Mouse (Mus musculus) midbrain, embryonic 13.5 days (tissue): ENCODE measurements at regions not wholly inside any gene's neighbourhood (a gene's known extent, or its start where the extent isn't known, plus 50 kb on each side); places are given as distances from the start of the nearest gene placed in this dataset.

Source experiments
- ATAC-seq: fragments of 200-750 bp; cut with Nextera tagmentation; 2 replicates; pipeline ENCODE4 v1.8.0; 2017; ENCODE audit warnings: mild to moderate bottlenecking, moderate TSS enrichment, moderate library complexity
- H3K27ac ChIP-seq: fragments of 300-500 bp; sonication (generic); 2 replicates; pipeline ENCODE4 v1.5.1; 2015; ENCODE audit warnings: inconsistent platforms, mild to moderate bottlenecking, moderate library complexity
- H3K27me3 ChIP-seq: fragments of 300-500 bp; sonication (generic); 2 replicates; pipeline ENCODE4 v1.6.1; 2015; ENCODE audit warnings: mild to moderate bottlenecking, inconsistent platforms
- H3K36me3 ChIP-seq: fragments of 300-500 bp; sonication (generic); 2 replicates; pipeline ENCODE4 v1.6.1; 2015; ENCODE audit warnings: mild to moderate bottlenecking, inconsistent platforms
- H3K4me1 ChIP-seq: fragments of 300-500 bp; sonication (generic); replicated peaks from 2 replicates; pipeline ENCODE4 v1.6.1; 2015; ENCODE audit warnings: inconsistent platforms
- H3K4me2 ChIP-seq: fragments of 300-500 bp; sonication (generic); replicated peaks from 2 replicates; pipeline ENCODE4 v1.6.1; 2015; ENCODE audit warnings: moderate library complexity, mild to moderate bottlenecking, inconsistent platforms
- H3K4me3 ChIP-seq: fragments of 300-500 bp; sonication (generic); replicated peaks from 2 replicates; pipeline ENCODE4 v1.5.1; 2015; ENCODE audit warnings: mild to moderate bottlenecking, inconsistent platforms
- H3K9ac ChIP-seq: fragments of 300-500 bp; sonication (generic); replicated peaks from 2 replicates; pipeline ENCODE4 v1.6.1; 2015; ENCODE audit warnings: mild to moderate bottlenecking, inconsistent platforms
- H3K9me3 ChIP-seq: fragments of 300-500 bp; sonication (generic); 2 replicates; pipeline ENCODE4 v1.6.1; 2016; ENCODE audit warnings: mild to moderate bottlenecking, inconsistent platforms
- WGBS: fragments of 180-500 bp; shearing (Covaris S2); methylation state at CpG from one replicate; pipeline ENCODE4 v1.1.7; 2015; 5-methylcytosine and 5-hydroxymethylcytosine counted together

- H3K9me3 ChIP-seq, result no peaks in the 10 kb centered on the region
- no peaks in the 10 kb centered on the region for H3K27me3 ChIP-seq
- H3K9ac ChIP-seq, result no peak overlapping the region
- H3K27ac ChIP-seq, result no peak overlapping the region
- H3K4me3 ChIP-seq, result no peak overlapping the region
- H3K36me3 ChIP-seq, result no peaks in the 10 kb centered on the region
- H3K4me1 ChIP-seq, result peaks cover 7% of the 10 kb centered on the region
- H3K4me2 ChIP-seq, result no peak overlapping the region
- ATAC-seq, result no peak
Observed at GRCm38 (mm10) chr17:72993134-72993533, 75.0 kb downstream of the Lbh start.

- H3K4me1 ChIP-seq, result peaks cover 7% of the 10 kb centered on the region
- WGBS, result 58% methylated on average over 7 of the region's 7 CpGs
- H3K36me3 ChIP-seq, result no peaks in the 10 kb centered on the region
- H3K9me3 ChIP-seq, result no peaks in the 10 kb centered on the region
- no peaks in the 10 kb centered on the region for H3K27me3 ChIP-seq
- no peak overlapping the region for H3K4me2 ChIP-seq
- no peak overlapping the region for H3K27ac ChIP-seq
- H3K4me3 ChIP-seq, result no peak overlapping the region
- no peak for ATAC-seq
- H3K9ac ChIP-seq, result no peak overlapping the region
Observed at GRCm38 (mm10) chr17:72993626-72994025, 75.5 kb downstream of the Lbh start.

- Histone ChIP-seq H3K9me3 (no peaks in the 10 kb centered on the region), H3K36me3 (no peaks in the 10 kb centered on the region), H3K4me2 (no peak overlapping the region), H3K9ac (no peak overlapping the region), H3K4me1 (peaks cover 7% of the 10 kb centered on the region), H3K4me3 (no peak overlapping the region), H3K27me3 (no peaks in the 10 kb centered on the region), H3K27ac (no peak overlapping the region)
- no peak for ATAC-seq
- 81% methylated on average over 7 of the region's 7 CpGs for WGBS
Observed at GRCm38 (mm10) chr17:72996539-72996938, 78.4 kb downstream of the Lbh start.

- Histone ChIP-seq H3K4me2 (no peak overlapping the region), H3K9me3 (no peaks in the 10 kb centered on the region), H3K9ac (no peak overlapping the region), H3K27ac (no peak overlapping the region), H3K4me3 (no peak overlapping the region), H3K4me1 (peaks cover 7% of the 10 kb centered on the region), H3K27me3 (no peaks in the 10 kb centered on the region), H3K36me3 (no peaks in the 10 kb centered on the region)
- WGBS, result 21% methylated on average over 5 of the region's 5 CpGs
- ATAC-seq, result 0 out of 2 replicates have a peak, but pooled peaks have one; percentile 30
Observed at GRCm38 (mm10) chr17:72997301-72997921, 79.3 kb downstream of the Lbh start.

- no peaks in the 10 kb centered on the region for H3K27me3 ChIP-seq
- H3K4me1 ChIP-seq, result no peaks in the 10 kb centered on the region
- no peak overlapping the region for H3K4me3 ChIP-seq
- no peak overlapping the region for H3K9ac ChIP-seq
- H3K4me2 ChIP-seq, result no peak overlapping the region
- no peak for ATAC-seq
- H3K27ac ChIP-seq, result no peak overlapping the region
- no peaks in the 10 kb centered on the region for H3K36me3 ChIP-seq
- WGBS, result 93% methylated on average over 9 of the region's 9 CpGs
- no peaks in the 10 kb centered on the region for H3K9me3 ChIP-seq
Observed at GRCm38 (mm10) chr17:73005100-73005499, 87.0 kb downstream of the Lbh start.

GRCm38 (mm10) chr17:73008901-73009300 is 90.8 kb downstream of the Lbh start:
- H3K4me3 ChIP-seq, result no peak overlapping the region
- peaks cover 4% of the 10 kb centered on the region; the same call in 1 of the 2 replicates for H3K4me1 ChIP-seq
- no peak overlapping the region for H3K27ac ChIP-seq
- no peaks in the 10 kb centered on the region for H3K36me3 ChIP-seq
- no peak for ATAC-seq
- H3K27me3 ChIP-seq, result no peaks in the 10 kb centered on the region
- no peaks in the 10 kb centered on the region for H3K9me3 ChIP-seq
- no peak overlapping the region for H3K9ac ChIP-seq
- WGBS, result 61% methylated on average over 4 of the region's 4 CpGs
- no peak overlapping the region for H3K4me2 ChIP-seq

- Histone ChIP-seq H3K4me1 (peaks cover 7% of the 10 kb centered on the region; the same call in 1 of the 2 replicates), H3K27me3 (no peaks in the 10 kb centered on the region), H3K4me3 (no peak overlapping the region), H3K4me2 (no peak overlapping the region), H3K27ac (no peak overlapping the region), H3K36me3 (no peaks in the 10 kb centered on the region), H3K9ac (no peak overlapping the region), H3K9me3 (no peaks in the 10 kb centered on the region)
- no peak for ATAC-seq
- 91% methylated on average over 4 of the region's 4 CpGs for WGBS
Observed at GRCm38 (mm10) chr17:73009962-73010361, 91.9 kb downstream of the Lbh start.

GRCm38 (mm10) chr17:73012356-73012755 is 94.3 kb downstream of the Lbh start:
- no peak for ATAC-seq
- WGBS, result 43% methylated on average over 6 of the region's 6 CpGs
- Histone ChIP-seq H3K9me3 (no peaks in the 10 kb centered on the region), H3K27ac (no peak overlapping the region), H3K36me3 (no peaks in the 10 kb centered on the region), H3K4me3 (no peak overlapping the region), H3K4me2 (no peak overlapping the region), H3K27me3 (no peaks in the 10 kb centered on the region), H3K9ac (no peak overlapping the region), H3K4me1 (peaks cover 7% of the 10 kb centered on the region; the same call in 1 of the 2 replicates)

GRCm38 (mm10) chr17:73012954-73013353 is 94.8 kb upstream of the Lclat1 start:
- H3K27ac ChIP-seq, result no peak overlapping the region
- 68% methylated on average over 5 of the region's 5 CpGs for WGBS
- no peak for ATAC-seq
- no peaks in the 10 kb centered on the region for H3K36me3 ChIP-seq
- H3K9me3 ChIP-seq, result no peaks in the 10 kb centered on the region
- no peak overlapping the region for H3K9ac ChIP-seq
- no peaks in the 10 kb centered on the region for H3K27me3 ChIP-seq
- H3K4me3 ChIP-seq, result no peak overlapping the region
- no peak overlapping the region for H3K4me2 ChIP-seq
- H3K4me1 ChIP-seq, result peaks cover 7% of the 10 kb centered on the region; the same call in 1 of the 2 replicates

- ATAC-seq, result peak; percentile 24; the same call in 1 of the 2 replicates
- 59% methylated on average over 9 of the region's 9 CpGs for WGBS
- no peak overlapping the region for H3K4me3 ChIP-seq
Observed at GRCm38 (mm10) chr17:73014090-73014853, 93.5 kb upstream of the Lclat1 start.

GRCm38 (mm10) chr17:73017173-73017572 is 90.6 kb upstream of the Lclat1 start:
- Histone ChIP-seq H3K4me3 (no peak overlapping the region), H3K27ac (no peak overlapping the region), H3K4me1 (peaks cover 7% of the 10 kb centered on the region; the same call in 1 of the 2 replicates), H3K4me2 (no peak overlapping the region), H3K36me3 (no peaks in the 10 kb centered on the region), H3K27me3 (no peaks in the 10 kb centered on the region), H3K9ac (no peak overlapping the region), H3K9me3 (no peaks in the 10 kb centered on the region)
- ATAC-seq, result no peak
- 92% methylated on average over 5 of the region's 5 CpGs for WGBS

More at GRCm38 (mm10) chr17:73014090-73014853, 93.5 kb upstream of the Lclat1 start:
- Histone ChIP-seq H3K27ac (no peak overlapping the region), H3K9me3 (no peaks in the 10 kb centered on the region), H3K36me3 (no peaks in the 10 kb centered on the region), H3K27me3 (no peaks in the 10 kb centered on the region), H3K9ac (no peak overlapping the region), H3K4me1 (peaks cover 7% of the 10 kb centered on the region; the same call in 1 of the 2 replicates), H3K4me2 (no peak overlapping the region)

GRCm38 (mm10) chr17:73022630-73023051 is 85.1 kb upstream of the Lclat1 start:
- 0 out of 2 replicates have a peak, but pooled peaks have one; percentile 27 for ATAC-seq
- H3K9ac ChIP-seq, result no peak overlapping the region
- no peaks in the 10 kb centered on the region for H3K4me1 ChIP-seq
- no peak overlapping the region for H3K27ac ChIP-seq
- no peaks in the 10 kb centered on the region for H3K27me3 ChIP-seq
- H3K4me2 ChIP-seq, result no peak overlapping the region
- WGBS, result 64% methylated on average over 8 of the region's 8 CpGs
- no peak overlapping the region for H3K4me3 ChIP-seq
- H3K36me3 ChIP-seq, result no peaks in the 10 kb centered on the region
- H3K9me3 ChIP-seq, result no peaks in the 10 kb centered on the region
